Mouse (Mus musculus) erythroblast, adult 5-6 weeks (primary cell): ENCODE measurements at regions not wholly inside any gene's neighbourhood (a gene's known extent, or its start where the extent isn't known, plus 50 kb on each side); places are given as distances from the start of the nearest gene placed in this dataset.

Source experiments
- ATAC-seq: replicated peaks from 2 replicates; pipeline ENCODE4 v1.8.0; 2016; ENCODE audit warnings: moderate number of reproducible peaks, mild to moderate bottlenecking, moderate TSS enrichment, inconsistent platforms; ENCODE audit not compliant: poor library complexity, low FRiP score, severe bottlenecking

DNA sequence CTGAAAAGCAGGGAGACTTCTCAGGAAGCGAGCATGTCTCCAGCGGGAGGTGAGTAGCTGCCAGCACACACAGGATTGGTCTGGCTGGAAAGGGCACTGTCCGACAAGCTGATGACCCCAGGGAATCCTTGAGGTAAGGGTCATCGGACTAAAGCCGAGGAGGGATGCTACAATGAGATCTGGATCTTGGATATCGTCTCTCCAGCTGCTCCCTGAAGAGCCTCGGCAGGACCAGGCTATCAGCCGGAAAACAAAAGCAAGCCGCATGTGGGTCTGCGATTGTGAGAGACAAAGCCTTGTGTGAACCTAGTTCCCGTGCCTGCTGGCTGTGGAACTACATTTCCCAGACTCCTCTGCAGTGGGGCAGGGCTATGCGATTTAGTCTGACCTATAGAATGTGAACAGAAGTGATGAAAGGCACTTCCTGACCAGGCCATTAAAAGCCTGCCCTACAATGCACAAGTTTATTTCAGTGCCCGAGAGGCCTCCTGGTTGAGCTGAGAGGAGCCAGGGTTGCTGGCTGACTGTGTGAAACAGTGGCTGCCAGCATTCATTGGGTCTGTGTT is 66.7 kb upstream of the Slc6a6 start:
- ATAC-seq, result no peak

DNA sequence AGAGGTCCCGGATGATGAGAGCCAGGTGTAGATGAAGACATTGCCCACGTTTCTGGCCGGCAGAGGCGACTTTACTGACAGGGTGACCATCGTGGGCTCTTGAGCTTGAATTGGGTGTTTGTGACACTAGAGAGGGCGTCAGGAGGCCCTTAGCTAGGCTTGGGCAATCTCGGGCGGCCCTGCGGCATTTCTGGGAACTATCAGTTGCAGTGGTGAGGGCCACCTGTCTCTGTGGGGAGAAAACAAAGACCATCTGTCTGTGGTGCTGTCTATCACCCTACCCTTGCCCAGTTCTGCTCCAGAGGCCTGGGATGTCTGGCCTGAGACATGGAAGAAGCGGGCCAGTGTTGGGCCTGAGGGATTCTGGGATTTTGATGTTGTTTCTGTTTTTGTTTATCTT is 66.2 kb upstream of the Slc6a6 start:
- no peak for ATAC-seq

DNA sequence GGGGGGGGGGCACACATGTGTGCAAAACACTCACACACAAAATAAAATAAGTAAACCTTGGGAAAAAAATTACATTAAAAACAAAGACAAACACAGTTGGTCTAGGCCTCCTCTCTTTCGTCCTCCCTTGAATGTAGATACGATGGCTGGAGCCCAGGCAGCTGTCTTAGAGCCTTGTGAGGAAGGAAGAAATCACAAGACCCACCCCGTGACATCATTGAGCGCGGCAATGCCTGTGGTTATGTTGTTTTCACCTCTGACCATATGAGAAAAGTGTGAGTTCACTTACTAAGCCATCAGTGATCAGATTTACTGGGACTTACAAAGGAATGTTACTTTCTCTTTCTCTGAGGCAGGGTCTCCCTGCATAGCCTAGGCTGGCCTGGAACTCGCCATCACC is 64.8 kb upstream of the Slc6a6 start:
- no peak for ATAC-seq

DNA sequence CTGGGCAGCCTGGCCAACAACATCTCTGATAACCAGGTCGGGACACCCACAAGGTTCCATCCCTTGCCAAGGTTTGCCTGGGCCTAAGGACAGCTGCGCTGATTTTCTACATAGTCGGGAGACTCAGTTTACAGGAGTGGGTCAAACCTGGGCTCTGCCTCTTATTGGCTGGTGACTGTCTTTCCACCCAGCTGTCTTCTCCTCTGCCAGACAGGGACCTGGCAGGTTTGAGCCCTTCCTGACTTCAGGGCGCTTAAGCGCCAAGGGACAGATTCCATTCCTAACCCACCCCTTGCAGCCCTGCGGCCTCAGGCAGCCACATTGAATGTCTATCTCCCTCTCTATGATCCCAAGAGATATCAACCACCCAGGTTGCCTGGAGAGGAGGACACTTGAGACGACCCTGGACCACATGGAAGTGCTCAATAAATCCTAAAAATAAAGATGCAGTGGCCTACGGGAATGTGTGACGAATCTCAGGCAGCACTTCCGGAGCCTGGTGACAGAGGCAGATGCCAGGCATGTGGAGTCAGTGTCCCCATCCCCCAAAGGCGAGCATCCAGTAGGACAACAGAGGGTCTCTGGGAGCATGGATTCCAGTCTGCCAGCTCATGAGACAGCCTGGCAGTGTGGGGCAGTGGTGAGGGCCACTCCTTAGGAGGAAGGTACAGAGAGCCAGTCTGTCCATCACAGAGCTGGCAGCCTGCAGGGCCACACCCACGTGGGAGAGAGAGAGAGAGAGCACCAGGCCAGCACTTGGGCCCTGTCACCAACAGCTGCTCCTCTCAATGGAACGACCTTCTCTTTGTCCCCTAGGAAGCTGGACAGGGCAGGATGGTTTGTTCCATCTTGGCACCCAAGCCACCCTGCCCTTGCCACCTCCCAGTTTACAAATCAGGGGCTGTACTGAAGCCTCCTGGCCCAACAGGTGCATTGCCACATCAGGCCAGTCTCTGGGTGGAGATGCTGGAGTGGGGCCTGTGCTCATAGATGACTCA is 63.8 kb upstream of the Slc6a6 start:
- no peak for ATAC-seq

DNA sequence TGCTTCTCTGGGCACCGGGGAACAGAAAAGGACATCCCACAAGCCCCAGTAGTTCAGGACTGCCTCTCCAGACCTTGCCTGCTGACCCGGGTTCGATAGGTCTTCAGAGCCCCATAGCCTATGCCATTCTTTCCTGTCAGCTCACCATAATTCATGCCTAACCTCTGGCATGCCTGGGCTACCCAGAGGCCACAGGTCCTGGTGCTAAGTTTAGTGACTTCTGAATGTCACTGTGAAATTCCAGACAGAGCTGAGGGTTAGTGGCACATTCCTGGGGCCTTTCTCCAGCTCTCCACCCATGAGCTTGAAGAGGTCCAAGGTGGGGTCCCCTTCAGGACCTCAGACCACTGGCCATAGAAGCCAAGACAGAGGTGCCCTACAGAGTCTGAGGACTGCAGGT is 62.4 kb upstream of the Slc6a6 start:
- ATAC-seq, result no peak

DNA sequence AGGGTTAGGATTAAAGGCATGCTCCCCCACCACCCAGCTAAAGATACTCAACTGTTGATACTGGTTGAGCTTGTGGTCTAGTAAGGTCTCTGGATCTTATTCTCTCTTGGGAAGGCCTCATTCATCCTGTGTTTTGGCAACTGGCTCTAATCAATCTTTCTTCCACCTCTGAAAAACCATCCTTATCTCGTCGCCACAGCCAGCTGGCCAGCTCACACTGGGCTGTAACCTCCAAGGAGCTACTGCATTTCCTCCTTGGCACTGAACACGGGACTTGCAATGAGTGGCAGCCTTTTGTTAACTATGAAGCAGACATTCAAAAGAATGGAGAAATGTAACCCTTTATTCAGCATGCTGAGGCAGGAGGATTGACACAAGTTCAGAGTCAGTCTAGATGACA is 61.4 kb upstream of the Slc6a6 start:
- ATAC-seq, result no peak

DNA sequence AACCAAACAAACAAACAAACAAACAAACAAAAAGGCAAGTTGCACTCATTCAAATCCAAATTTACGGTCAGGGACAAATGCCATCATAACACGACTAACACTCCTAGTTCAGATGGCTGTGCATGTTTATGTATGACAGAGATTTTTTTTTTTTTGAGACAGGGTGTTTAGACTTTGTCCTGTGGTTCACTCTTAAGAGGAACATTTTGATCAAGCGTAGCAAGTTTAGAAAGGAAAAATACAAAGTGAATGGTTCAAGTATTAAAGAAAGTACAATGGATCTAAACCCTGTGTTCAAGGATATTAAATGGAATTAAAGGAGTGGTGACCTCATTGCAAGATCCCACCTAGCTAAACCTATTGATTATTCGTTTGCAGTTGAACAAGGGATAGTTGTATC is 60.2 kb upstream of the Slc6a6 start:
- no peak for ATAC-seq

DNA sequence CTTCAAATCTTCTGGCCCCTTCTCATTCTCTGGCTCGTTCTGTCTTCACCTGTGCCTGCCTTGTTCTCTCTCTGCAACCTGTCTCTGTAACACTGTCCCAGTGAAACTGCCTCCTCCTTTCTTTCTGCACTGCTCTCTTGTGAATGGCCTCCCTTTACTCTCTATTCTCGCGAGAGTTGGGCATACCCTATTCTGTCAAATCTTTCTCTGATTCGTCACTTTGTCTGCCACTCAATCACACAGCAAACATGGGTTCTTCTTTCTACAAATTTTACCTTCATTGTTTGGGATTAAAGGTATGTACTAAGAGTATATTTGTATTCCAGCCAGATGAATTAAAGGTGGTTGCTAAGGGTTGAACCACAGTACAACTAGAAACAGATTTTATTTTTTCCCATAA is 54.6 kb upstream of the Slc6a6 start:
- ATAC-seq, result no peak

DNA sequence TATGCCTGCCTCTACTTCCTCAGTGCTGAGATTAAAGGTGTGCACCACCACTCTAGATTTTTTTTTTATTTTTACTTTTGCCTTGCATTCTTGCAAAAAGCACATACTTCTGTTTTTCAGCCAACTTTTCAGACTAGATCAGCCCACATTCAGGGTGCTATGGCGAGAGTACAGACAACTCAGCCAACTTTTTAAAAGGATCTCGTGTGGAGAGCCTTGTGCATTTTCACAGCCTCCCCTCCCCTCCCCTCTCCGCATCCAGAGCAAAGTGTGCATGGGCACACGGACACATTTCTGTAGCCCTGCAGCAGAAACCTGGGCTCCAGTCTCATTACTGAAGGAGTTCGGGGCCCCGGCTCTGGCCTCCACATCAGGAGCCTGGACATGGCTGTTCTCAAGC is 52.6 kb upstream of the Slc6a6 start:
- no peak for ATAC-seq
